ENCODE assay signal across 8 mouse cellular contexts in genomic region chr19:5800632-5801431, GRCm38 (mm10). TPM values are rescaled to one million over a fixed set of nuclear protein-coding genes. Genes with fewer than 3 reads are reported as not detected.
DNase-seq lines count a peak whose midpoint lies in the region; ATAC-seq and TF ChIP-seq lines count a peak whose summit lies in the region.

No protein-coding gene starts in this region.

- no peak for DNase-seq in kidney, adult 18-20 months
- peak; percentile 76 for DNase-seq in NIH3T3 (ENCODE audit: low read depth)
- peak; percentile 69 for DNase-seq in forebrain, embryonic 11.5 days (ENCODE audit: low spot score)
- peak; percentile 67 for DNase-seq in kidney, postnatal 0 days (ENCODE audit: low spot score)
- no peak for DNase-seq in layer of hippocampus, adult 11-12 months (ENCODE audit: low spot score)

- no peak for TF ChIP-seq CTCF in kidney, postnatal 0 days (IDR thresholded peaks at IDR 0.05; ENCODE audit: low read depth)

- H3ac ChIP-seq in myocyte (ENCODE audit: control insufficient read depth, insufficient read length), result peak overlapping the region; percentile 23

- ATAC-seq in kidney, embryonic 15.5 days (replicated peaks; ENCODE audit: low FRiP score), result no peak
- no peak for ATAC-seq in forebrain, embryonic 11.5 days (replicated peaks; ENCODE audit: low FRiP score)
- ATAC-seq in kidney, postnatal 0 days (replicated peaks; ENCODE audit: low FRiP score, low read depth), result no peak
- ATAC-seq in inflammation-experienced regulatory T-cells, adult 6 months, result no peak

- H3K27ac ChIP-seq in kidney, embryonic 15.5 days, result peak overlapping the region; percentile 98
- H3K27ac ChIP-seq in forebrain, embryonic 11.5 days (ENCODE audit: low read depth, low read length), result peak overlapping the region; percentile 32
- peak overlapping the region; percentile 100 for H3K27ac ChIP-seq in kidney, postnatal 0 days

- H3K27me3 ChIP-seq in kidney, embryonic 15.5 days, result no peaks in the 10 kb centered on the region
- no peaks in the 10 kb centered on the region for H3K27me3 ChIP-seq in forebrain, embryonic 11.5 days (ENCODE audit: control insufficient read depth, insufficient read depth, low read length)
- no peaks in the 10 kb centered on the region for H3K27me3 ChIP-seq in kidney, postnatal 0 days (ENCODE audit: insufficient read depth, low read length)
- H3K27me3 ChIP-seq in myocyte (ENCODE audit: control insufficient read depth, insufficient read depth, insufficient read length), result no peaks in the 10 kb centered on the region

- TF ChIP-seq POLR2A in myocyte (IDR thresholded peaks at IDR 0.05; ENCODE audit: insufficient read length, low read depth), result peak; percentile 94

- no peaks in the 10 kb centered on the region for H3K9me3 ChIP-seq in kidney, embryonic 15.5 days (replicated peaks)
- no peaks in the 10 kb centered on the region for H3K9me3 ChIP-seq in forebrain, embryonic 11.5 days (ENCODE audit: control insufficient read depth, low read length)
- H3K9me3 ChIP-seq in kidney, postnatal 0 days (replicated peaks; ENCODE audit: low read length), result no peaks in the 10 kb centered on the region

- 1% methylated on average over 19 of the region's 19 CpGs for WGBS in kidney, embryonic 15.5 days
- WGBS in forebrain, embryonic 11.5 days, result under 1% methylated on average over 19 of the region's 19 CpGs
- 0% methylated on average over 19 of the region's 19 CpGs for WGBS in kidney, postnatal 0 days

- H3K36me3 ChIP-seq in kidney, embryonic 15.5 days, result peaks cover 29% of the 10 kb centered on the region
- H3K36me3 ChIP-seq in forebrain, embryonic 11.5 days (ENCODE audit: control insufficient read depth, insufficient read depth, low read length), result peaks cover 23% of the 10 kb centered on the region
- H3K36me3 ChIP-seq in kidney, postnatal 0 days (ENCODE audit: insufficient read depth, low read length), result peaks cover 26% of the 10 kb centered on the region
- peaks cover 43% of the 10 kb centered on the region for H3K36me3 ChIP-seq in myocyte (ENCODE audit: control insufficient read depth, insufficient read depth)

- peaks cover 42% of the 10 kb centered on the region for H3K4me1 ChIP-seq in kidney, embryonic 15.5 days
- peaks cover 34% of the 10 kb centered on the region for H3K4me1 ChIP-seq in forebrain, embryonic 11.5 days (replicated peaks; ENCODE audit: control insufficient read depth, insufficient read depth, low read length)
- H3K4me1 ChIP-seq in kidney, postnatal 0 days (replicated peaks; ENCODE audit: insufficient read depth, low read length), result peaks cover 28% of the 10 kb centered on the region

- peaks cover 75% of the 10 kb centered on the region for H3K79me2 ChIP-seq in myocyte (ENCODE audit: control insufficient read depth, insufficient read depth)

- H3K4me2 ChIP-seq in kidney, embryonic 15.5 days, result peak overlapping the region; percentile 77
- H3K4me2 ChIP-seq in forebrain, embryonic 11.5 days (ENCODE audit: low read depth, low read length, severe bottlenecking), result peak overlapping the region; percentile 86
- peak overlapping the region; percentile 65 for H3K4me2 ChIP-seq in kidney, postnatal 0 days (ENCODE audit: low read length)
- H3K4me2 ChIP-seq in myocyte (ENCODE audit: low read depth), result peak overlapping the region; percentile 30

- H3K9ac ChIP-seq in kidney, embryonic 15.5 days, result peak overlapping the region; percentile 92
- peak overlapping the region; percentile 99 for H3K9ac ChIP-seq in forebrain, embryonic 11.5 days (ENCODE audit: low read length)
- peak overlapping the region; percentile 95 for H3K9ac ChIP-seq in kidney, postnatal 0 days (ENCODE audit: low read depth, low read length)

- H3K4me3 ChIP-seq in kidney, embryonic 15.5 days (replicated peaks), result peak overlapping the region; percentile 70
- peak overlapping the region; percentile 99 for H3K4me3 ChIP-seq in forebrain, embryonic 11.5 days (ENCODE audit: low read depth, low read length)
- peak overlapping the region; percentile 84 for H3K4me3 ChIP-seq in kidney, postnatal 0 days (replicated peaks; ENCODE audit: low read depth, low read length)
- H3K4me3 ChIP-seq in myocyte, result peak overlapping the region; percentile 100

TF ChIP-seq in myocyte, 11 proteins besides CTCF, POLR2A, EP300 and RAD21:
- TF ChIP-seq MAX (IDR thresholded peaks at IDR 0.05; ENCODE audit: low read depth) (no peak), POLR2AphosphoS2 (IDR thresholded peaks at IDR 0.05; ENCODE audit: insufficient read length, low read depth) (peak; percentile 100)
TF ChIP-seq in myocyte: peak in this region for 1.

RNA-seq across cellular contexts. Expression of gene Scyl1, which starts 29.6 kb away (rescaled TPM):
- 69.6 and 76.0 TPM in 2 replicates for polyA plus RNA-seq in kidney, embryonic 15.5 days (2015; fragmentation: Nextera tagmentation; extraction: Ambion mirVana)
- 65.2 and 66.3 TPM in 2 replicates for polyA plus RNA-seq in forebrain, embryonic 11.5 days (2014; fragmentation: Nextera tagmentation; extraction: Ambion mirVana)
- 63.5 and 65.1 TPM in 2 replicates for polyA plus RNA-seq in kidney, postnatal 0 days (2015; fragmentation: Nextera tagmentation; extraction: Ambion mirVana)
- 73.5 TPM for polyA plus RNA-seq in myocyte (2012; fragmentation: generic; extraction: Trizol)
- polyA plus RNA-seq in inflammation-experienced regulatory T-cells, adult 6 months (2017; shearing (Covaris generic)), result 10 to 100 TPM; 14.2 to 19.5 (median 15.4) TPM

Comparison
In these comparisons a context has a peak if more than half of its experiments do, and no peak if none do; other contexts are left out.
1. DNase-seq: peak in NIH3T3 (single experiment), forebrain, embryonic 11.5 days (single experiment) and kidney, postnatal 0 days (single experiment); none in kidney, adult 18-20 months (single experiment) and layer of hippocampus, adult 11-12 months (single experiment).
2. H3K27ac ChIP-seq: peak in every context shown above with its lines; median percentile 100 in kidney, postnatal 0 days; 98 in kidney, embryonic 15.5 days; 32 in forebrain, embryonic 11.5 days.
3. H3K4me2 ChIP-seq: peak in every context shown above with its lines; median percentile 86 in forebrain, embryonic 11.5 days; 77 in kidney, embryonic 15.5 days; 65 in kidney, postnatal 0 days; 30 in myocyte.
4. Peak in every context shown above with its lines, with median percentiles within 50 percentile points of each other: H3K4me3 ChIP-seq and H3K9ac ChIP-seq.